Mouse (Mus musculus) megakaryocyte progenitor cell, adult 5-6 weeks (primary cell): ENCODE data around the gene Mobp. TPM values are rescaled to one million over a fixed set of nuclear protein-coding genes. Genes with fewer than 3 reads are reported as not detected.

Experiments
- ATAC-seq: replicated peaks from 2 replicates; pipeline ENCODE4 v1.8.0; 2016; ENCODE audit warnings: mild to moderate bottlenecking, moderate TSS enrichment, inconsistent platforms; ENCODE audit not compliant: poor library complexity
- total RNA-seq, 2 experiments: library from RNA; stranded (forward) in 1 of 2; stranded (reverse) in 1 of 2; fragments of 157-497, 149-512 nt in 1 of 2; fragments of 200-1000 nt in 1 of 2; gene quantifications; 2 replicates each; pipeline versions ENCODE4 v1.2.3 to v1.2.4; 2015 to 2017

Gene Mobp
- total RNA-seq, 2 experiments from 2014 or later, result not detected

DNA sequence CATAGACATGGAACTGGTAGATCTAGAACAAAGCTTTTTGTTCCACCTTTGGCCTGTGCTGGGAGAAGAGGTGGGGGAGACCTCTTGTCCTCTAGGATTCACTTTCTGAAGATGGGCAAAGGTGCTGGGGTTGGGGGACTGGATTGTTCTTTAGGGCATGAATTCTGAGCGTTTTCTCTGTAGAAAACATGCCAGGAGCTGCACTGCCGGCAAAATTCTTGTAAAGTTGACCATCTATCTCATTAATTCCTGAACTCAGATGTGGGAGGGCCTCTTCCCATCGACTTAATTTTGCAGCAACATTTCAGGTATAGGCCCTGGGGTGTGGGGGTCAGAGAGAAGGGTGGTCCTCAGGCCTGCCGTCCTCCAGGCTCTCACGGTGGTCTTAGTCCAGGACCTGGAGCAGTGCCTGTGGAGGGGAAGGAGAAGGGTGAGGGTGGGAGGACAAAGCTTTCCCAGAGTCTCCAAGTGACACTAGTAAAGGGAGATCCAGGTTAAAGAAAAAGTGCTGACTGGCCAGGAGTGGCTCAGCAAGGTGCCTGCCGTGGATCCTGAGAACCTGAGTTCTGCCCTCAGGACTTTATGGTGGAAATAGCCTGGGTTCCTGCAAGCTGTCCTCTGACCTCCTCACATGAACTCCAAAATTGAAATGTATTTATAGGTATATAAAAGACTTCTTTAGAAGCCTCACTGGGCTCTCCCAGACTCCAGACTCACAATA lies 15.6 kb upstream of the Mobp start:
- ATAC-seq, result 0 out of 2 replicates have a peak, but pooled peaks have one; percentile 3

DNA sequence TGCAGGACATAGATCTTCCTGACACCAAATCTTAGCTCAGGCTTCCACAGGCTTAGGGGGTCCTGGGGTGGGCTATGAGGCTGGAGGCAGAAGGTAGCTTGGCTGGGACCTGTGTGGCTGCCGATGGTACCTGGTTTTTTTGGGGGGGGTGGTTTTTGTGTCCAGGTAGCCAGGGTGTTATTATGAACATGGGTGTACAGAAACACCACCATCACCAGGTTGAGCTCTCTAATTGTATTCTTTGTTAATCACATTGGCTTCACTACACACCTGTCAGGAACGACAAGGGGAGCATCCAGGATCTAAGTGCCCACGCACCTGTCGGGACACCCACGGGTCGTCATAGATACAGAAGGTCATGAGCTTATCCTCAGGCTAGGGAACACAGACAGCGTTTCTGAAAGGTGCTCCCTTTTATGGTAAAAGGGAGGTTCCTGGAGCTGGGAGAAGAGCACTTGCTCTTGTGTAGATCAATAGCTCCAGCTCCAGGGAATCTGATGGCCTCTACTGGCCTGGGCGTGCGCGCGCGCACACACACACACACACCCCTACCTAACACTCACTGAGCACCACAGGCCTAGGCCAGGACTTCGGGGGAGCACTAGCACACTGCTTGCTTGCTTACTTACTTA lies 14.9 kb upstream of the Mobp start:
- ATAC-seq, result peak; percentile 23

DNA sequence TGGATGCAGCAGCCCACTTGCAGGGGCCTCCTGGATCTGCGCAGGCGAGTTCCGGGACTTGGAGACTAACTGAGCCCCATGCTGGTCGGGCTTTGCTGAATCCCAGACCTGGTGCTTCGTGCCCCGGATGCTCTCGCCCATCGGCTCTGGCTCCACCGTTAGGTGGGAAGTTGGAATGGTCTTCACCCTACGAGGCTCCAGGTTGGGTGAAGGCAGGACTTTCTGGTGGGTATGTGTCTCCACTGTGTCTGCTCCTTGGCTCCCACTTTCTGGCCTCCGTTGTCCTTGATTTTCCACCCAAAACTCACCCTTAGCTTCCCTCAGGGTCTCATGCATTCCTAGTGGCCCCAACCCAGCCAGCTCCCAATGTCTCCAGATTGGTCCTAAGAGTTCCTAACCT lies 14.1 kb upstream of the Mobp start:
- no peak for ATAC-seq

- peak; percentile 96 for ATAC-seq
Measured at GRCm38 (mm10) chr9:120140652-120141051, 8.9 kb upstream of the Mobp start.

- ATAC-seq, result no peak
Measured at GRCm38 (mm10) chr9:120144474-120144873, 5.0 kb upstream of the Mobp start.

DNA sequence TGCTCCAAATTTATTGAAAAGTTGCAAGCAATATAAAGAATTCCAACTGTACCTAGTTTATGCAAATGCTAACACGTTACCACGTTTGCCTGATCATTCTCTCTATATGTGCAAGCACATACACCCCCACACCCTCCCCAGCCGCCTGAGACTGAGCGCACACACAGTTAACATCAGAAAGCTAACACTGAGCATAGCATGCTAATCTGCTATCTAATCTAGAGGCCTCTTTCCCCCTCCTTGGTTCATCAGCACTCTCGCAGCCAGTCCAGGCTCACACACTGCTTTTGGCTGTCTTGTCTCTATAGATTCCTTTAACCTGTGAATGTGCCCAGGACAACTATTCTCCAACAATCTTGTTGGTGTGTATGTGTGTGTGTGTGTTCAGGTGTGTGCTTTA lies 1.6 kb downstream of the Mobp start:
- no peak for ATAC-seq

GRCm38 (mm10) chr9:120151906-120152399 lies 2.4 kb downstream of the Mobp start:
- ATAC-seq, result no peak

DNA sequence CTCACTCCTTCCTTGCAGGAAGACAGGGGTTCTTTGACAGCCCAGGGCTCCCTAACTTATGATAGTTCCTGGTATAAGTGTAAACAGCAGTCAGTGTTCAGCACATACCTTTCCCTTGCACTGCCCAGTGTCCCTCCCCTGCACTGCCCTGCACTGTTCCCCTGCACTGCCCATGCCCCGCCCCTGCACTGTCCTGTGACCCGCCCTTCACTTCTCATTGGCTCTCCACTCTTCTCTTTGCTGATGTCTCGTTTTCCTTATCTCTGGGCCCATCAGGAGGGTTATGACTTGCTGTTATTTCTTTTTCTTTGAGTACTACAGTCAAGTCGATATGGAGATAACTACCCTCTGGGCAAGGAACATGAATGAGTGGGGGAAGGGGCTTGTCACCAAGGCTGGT lies 8.5 kb downstream of the Mobp start:
- peak; percentile 83 for ATAC-seq

DNA sequence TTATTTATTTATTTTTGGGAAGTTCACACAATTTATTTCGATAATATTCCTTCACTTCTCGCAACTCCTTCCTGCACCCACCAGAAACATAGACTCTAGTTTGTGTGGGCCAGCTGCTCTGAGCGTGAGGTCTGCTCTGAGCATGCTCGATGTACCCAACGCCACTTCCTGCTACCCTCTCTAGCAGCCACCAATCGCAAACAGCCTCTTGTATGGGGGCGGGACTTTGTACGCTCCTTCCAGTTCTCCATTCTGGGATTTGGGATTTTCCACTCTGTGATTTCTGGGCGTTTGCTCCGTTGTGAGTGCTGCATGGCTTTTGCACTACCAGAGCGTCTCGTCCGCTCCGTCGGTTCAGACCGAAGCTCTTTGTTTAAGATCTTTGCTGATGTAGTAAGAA lies 14.4 kb downstream of the Mobp start:
- ATAC-seq, result no peak

DNA sequence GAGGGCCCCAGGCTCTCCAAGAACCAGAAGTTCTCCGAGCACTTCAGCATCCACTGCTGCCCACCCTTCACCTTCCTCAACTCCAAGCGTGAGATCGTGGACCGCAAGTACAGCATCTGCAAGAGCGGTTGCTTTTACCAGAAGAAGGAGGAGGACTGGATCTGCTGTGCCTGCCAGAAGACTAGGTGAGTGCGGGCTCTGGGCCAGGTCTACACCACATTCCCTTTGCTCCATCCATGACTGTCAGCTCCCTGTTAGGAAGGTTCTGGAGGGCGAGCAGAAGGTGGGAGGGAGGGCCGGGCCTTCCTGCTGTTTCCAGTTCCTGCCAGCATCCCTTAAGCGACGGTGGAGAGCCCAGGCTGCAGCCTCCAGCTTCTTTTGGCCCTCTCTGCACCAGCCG lies 18.3 kb downstream of the Mobp start:
- no peak for ATAC-seq

GRCm38 (mm10) chr9:120171295-120171694 lies 21.8 kb downstream of the Mobp start:
- peak; percentile 88 for ATAC-seq

- no peak for ATAC-seq
Measured at GRCm38 (mm10) chr9:120174436-120175137, 25.1 kb downstream of the Mobp start.

DNA sequence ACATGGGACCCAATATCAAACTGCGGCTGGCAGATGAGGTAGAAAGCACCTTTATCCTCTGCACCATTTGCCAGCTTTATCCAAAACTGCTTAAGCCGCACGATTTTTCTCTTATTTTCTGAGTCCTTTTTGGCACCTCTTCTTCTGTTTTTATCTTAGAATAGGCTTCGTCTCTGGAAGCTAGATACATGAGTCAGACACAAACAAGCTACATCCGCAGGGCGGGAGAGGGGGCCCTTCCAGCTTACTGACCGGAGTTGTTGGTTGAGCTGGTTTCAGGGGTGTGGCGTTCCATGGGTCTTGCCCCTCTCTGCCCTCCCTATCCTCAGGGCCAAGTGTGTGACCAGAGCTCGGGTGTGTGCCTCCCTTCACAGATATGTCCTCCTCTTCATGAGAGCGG lies 29.3 kb downstream of the Mobp start:
- no peak for ATAC-seq

DNA sequence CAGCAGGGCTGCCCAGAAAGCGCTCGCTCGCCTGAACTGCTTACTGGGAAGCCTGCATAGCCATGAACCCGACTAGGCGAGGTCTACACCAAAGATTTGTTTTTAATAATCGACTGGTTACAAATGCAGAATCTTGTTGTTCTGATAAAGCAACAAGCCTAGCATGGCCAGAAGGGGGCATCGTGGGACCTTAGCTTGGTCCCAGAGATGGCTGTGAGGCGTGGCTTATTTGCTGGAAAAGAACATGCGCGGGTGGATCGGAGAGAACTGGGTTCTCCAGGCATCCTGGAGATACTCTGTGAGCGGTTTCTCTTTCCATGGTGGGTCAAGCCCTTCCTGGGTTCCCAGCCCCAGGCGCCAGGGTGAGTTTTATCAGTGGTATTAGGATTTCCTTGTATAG lies 35.0 kb downstream of the Mobp start:
- peak; percentile 71 for ATAC-seq

GRCm38 (mm10) chr9:120186856-120187255 lies 37.3 kb downstream of the Mobp start:
- ATAC-seq, result 0 out of 2 replicates have a peak, but pooled peaks have one; percentile 35

- ATAC-seq, result peak; percentile 53
Measured at GRCm38 (mm10) chr9:120190891-120191290, 41.4 kb downstream of the Mobp start.

GRCm38 (mm10) chr9:120191362-120192098 lies 42.0 kb downstream of the Mobp start:
- peak; percentile 82 for ATAC-seq

GRCm38 (mm10) chr9:120192742-120193141 lies 43.2 kb downstream of the Mobp start:
- ATAC-seq, result no peak

- no peak for ATAC-seq
Measured at GRCm38 (mm10) chr9:120200873-120201272, 51.4 kb downstream of the Mobp start.

- no peak for ATAC-seq
Measured at GRCm38 (mm10) chr9:120201743-120202142, 52.2 kb downstream of the Mobp start.

- ATAC-seq, result 0 out of 2 replicates have a peak, but pooled peaks have one; percentile 34
Measured at GRCm38 (mm10) chr9:120202683-120203082, 53.2 kb downstream of the Mobp start.
